Mouse (Mus musculus) retina, adult 2 months (tissue): ENCODE measurements at regions not wholly inside any gene's neighbourhood (a gene's known extent, or its start where the extent isn't known, plus 50 kb on each side); places are given as distances from the start of the nearest gene placed in this dataset.

Experiments used
- DNase-seq: peaks from one replicate; pipeline ENCODE4 v3.0.0-alpha.2; 2012; ENCODE audit warnings: low read depth, low spot score

DNA sequence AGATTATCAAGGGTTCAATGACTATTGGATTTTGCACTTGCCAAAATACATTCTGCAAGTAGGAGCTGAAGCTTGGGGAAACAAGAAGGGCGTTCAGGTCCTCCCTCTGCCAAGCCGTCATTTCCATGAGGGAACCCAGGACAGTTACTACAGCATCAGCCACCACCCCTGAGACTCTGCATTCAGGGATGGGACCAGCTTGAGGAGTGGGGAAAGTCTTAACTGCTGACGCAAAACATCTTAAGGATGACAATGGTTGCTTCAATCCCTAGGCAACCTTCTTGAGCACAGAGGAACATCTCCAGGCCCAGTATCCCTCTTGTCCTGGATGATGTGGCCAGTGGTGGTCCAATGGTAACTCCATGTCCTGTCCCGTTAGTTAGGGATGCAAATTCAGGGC is 137.2 kb upstream of the Noct start:
- no peak for DNase-seq

DNA sequence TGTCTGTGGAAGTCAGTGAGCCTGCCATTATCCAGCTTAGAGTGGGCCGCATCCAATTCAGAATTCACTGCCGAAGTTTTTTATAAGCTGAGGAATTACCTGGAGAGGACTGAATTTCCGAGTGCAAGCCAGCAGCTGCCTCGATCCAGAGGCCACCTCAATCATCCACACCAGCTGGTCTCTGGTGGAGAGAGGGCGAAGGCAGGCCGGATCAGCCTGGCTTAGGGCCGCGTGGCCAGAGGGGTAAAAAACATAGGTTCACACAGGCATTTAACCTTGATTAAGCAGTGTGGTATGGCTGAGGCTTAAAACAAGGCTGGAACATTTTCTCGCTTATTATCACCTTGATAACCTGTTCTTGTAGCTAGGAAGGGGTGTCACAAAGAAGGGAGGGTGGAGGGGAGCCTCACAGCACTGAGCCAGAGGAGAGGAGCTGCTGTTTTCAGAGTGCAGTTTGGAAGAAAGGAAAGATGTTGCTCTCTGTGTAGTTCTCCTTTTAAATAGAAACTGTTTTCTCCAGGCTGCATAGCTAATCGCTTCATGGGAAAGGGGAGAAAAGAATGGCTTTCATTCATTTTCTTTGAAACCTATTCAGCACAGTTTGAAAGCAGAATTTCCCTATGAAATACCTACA is 135.1 kb upstream of the Noct start:
- DNase-seq: peak; percentile 8

DNA sequence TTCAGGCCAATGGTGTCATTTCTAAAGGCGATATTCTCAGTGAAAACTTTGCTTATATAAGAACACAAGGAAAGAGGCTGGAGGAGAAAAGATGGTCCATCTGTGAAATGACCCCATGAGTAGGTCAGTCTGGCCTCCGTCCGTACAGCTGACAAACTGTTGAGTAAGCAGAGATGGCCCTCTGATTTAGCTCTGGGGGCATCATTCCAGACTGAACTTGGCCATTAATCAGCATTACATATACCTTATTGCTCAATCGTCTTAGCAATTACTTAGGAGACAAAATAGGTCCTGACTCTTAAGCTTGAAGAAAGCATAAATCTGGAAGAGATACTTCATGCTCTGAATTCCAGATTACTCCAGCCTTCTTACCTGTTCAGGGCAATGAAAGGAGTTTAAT is 132.8 kb upstream of the Noct start:
- no peak for DNase-seq

DNA sequence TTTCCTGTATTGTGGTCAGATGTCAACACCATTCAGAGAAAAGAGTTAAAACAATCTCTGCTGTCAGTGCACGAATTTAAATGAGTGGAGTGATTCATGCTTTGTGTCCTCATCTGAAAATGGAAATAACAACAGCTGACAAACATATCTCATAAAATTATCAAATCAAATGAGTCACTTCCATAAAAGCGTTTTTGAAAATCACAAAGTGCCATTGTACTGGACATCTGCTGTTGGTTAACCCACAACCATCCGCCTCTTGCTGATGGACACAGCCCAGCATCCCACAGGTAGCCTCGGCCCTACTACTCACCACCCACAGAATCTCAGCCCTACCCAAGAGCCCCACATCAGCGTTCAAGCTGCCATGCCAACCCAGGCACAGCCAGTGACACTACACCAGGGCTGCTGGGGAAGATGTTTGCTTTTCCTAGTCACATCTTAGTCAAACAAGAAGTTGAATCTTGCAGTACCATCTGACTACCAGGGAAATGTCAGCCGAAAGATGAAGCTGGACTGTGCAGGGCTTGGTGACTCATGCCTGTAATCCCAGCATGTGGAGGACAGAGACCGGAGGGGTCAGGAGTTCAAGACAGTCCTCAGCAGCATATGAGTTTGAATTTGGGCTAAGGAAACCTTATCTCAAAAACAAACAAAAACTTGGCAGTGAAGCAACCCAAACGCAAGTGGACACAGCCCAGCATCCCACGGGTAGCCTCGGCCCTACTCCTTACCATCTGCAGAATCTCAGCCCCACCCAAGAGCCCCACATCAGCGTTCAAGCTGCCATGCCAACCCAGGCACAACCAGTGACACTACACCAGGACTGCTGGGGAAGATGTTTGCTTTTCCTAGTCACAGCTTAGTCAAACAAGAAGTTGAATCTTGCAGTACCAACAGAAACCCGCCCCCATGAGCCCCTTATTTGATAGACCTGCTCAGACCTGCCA is 131.9 kb upstream of the Noct start:
- DNase-seq: no peak

DNA sequence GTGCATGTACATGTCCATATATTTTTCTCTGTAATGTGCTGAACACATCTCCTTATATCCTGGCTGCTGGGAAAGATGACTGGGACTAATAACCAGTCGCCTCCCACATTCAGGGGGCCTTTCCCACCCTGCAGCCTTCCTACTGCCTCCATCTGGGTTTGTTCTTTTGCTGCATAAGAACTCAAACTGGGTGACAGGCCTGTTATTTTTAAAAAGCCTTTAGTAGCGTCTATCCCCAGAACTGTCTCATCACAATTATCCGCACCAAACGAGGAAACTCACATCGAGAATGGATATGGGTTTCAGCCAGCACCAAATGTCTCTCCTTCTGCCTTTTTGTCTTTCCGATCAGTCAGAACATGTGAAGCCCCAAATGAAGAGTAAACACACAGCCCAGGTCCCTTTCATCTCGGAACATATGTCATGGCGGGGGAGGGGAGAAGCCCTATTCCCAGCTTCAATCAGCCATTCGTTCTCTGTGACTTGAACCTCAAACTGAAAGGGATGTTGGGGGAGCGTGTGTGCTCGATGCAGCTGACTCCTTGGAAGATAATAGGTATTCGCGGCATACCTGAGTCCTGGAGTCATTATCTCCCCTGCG is 128.3 kb upstream of the Noct start:
- no peak for DNase-seq

DNA sequence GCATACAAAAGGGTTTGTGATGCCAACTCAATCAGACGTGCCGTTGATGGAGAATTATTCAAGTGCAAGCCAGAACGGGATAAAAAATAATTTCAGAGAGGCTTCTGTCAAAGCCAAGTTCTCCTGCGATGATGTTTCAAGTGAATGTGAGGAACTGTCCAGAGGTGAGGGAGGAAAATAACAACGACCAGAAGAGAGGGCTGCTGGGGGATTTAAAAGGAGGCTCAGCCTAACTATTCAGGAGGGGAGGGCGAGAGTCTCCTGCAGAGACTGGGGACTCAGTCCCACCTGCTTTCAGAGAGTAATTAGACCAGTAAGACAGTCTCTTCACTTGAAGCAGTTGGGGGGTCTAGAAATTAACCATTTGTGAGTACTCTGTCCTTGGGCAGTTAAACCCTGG is 127.7 kb upstream of the Noct start:
- no peak for DNase-seq

DNA sequence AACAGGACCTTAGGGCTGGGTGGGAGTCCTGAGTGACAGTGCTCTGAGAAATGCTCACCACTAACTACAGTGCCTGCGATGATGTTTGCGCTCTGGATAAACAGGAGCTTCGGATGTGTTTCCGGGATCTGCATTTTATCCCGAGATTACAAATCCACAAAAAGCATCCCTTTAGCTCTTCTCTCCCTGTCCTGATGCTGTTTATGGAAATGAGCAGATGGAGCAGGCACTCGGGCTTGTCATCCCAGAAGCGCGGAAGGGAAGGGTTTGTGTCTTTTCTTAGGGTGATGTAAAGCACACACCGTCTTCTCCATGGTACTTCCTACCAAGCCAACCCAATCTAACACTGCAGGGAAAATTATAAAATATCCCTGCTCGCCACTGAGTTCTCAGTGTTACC is 126.9 kb upstream of the Noct start:
- DNase-seq: no peak

DNA sequence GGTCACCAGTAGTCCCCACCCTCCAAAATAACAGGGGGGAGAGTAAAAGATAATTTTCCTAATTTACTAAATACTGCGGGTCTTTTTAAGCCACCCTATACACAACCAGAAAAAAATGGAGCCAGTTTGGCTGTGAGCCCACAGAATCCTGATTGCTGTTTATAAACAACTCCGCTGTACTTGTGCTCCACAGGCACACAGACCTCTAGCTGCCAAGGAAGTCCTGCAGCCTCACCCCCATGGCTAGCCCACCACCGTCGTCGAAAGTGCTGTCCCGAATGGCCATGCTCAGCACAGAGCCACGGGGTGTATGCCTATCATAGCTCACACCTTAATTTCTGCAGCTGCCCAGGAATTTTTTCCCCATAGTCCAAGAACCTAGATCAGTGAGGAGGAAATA is 124.3 kb upstream of the Noct start:
- no peak for DNase-seq

DNA sequence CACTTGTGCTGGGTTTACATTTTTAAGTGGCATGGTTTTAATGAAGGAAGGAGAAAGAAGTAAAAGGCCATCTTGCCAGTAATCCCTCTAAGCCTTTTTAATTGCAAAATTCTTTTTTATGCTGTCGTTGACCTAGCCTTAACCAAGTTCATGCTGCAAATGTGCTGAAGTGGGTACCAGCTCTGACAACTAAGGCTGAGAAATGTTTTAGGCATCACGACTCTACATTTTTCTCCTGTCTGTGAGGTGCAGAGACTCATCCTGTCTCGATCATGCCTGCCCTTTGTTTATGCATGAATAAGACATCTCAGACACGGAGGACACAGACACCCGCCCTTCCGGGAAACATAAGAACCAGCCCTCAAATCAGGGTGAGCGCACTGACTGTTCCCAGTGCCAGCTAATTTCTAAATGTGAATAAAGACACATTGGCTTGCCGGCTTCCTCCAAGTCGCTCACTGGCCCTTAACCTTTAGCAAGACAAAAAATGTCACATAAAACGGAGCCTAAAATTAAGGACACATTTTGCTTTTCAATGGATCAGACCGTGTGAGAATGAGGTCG is 115.5 kb upstream of the Noct start:
- DNase-seq: no peak

DNA sequence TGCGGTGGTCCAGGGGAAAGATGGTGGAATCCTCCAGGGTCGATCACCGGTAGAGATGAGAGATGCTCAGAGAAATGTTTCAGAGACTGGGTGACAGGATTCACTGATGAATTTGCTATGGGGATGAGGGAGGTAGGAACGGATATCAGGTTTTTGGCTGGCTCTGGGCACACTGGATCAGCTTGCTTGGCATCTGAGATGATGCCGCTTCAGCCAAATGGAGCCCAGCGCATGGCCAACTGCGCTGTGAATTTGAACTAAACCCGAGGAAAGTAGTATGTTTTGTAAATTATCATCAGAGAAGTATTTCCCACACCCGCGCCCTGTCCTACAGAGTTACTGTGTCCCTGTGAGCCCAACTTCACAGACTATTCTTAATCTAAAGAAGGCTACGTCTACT is 113.0 kb upstream of the Noct start:
- DNase-seq: no peak

DNA sequence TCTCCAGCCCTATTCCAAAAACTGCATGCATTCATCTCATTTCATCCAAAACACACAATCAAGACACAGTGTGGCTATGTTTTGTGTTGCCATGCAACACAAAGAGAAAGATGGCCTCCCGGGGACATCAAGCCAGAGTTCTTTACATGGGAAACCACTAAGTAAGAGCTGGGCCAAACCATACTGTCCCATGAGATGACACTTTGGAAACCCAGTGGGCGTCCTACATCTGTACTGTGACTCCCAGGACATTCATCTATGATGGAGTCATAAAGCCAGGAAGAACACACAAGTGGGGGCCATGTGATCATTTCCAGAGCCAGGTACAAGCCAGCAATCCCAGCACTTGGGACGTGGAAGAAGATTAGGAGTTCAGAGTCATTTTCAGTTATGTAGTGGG is 111.9 kb upstream of the Noct start:
- DNase-seq: no peak

DNA sequence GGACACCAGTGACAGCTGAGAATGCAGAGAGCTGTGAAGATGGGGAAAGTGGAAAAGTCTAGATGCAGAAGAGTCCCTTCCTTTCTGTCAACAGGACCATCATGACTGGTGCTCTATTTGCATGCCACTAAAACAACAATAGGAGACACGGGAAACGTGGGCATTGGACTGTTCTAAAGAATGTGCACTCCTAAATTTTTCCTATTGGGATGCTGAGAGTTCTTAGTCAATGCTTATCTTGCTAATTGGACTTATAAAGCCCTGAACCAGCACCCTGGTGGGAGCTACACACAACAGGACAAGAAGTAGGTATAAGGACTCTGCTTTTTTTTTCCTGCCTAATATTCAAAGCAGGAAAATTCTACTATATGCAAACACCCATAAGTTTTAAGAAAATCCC is 108.3 kb upstream of the Noct start:
- DNase-seq: no peak

DNA sequence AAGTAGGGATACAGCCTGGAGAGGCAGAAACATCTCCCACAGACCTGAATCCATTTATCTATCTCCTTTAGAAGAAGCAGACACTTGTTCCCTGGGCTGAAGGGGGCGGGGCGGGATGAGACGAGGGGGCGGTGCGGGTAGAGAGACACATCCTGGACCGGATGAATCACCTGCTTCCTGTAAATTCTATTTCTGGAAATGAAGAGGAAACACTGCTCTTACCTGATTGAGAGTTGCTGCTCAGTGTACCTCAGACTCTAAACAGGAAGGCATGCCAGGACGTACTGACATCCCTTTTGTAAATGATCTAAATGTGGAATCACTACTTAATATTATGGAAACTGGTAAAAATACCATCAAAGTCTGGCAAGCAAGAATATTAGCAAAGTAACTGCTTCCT is 105.5 kb upstream of the Noct start:
- no peak for DNase-seq

DNA sequence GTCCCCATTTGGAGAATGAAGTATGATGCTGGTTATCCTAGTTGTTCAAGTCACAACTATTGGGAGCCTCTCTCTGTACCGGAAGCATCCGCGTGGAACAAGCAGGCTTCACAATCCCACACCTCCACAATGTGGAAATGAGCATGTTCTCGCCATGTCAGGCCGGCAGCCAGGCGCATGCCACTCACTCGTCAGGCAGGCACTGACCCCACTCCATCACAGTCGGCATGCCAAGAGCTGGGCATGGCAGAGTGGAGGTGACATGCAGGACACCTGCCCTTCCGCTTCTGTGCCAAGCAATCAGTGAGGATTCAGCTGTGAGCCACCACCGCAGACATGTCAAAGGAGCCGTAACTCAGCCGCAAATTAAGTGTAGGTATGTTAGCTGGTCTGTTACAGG is 103.7 kb upstream of the Noct start:
- no peak for DNase-seq

DNA sequence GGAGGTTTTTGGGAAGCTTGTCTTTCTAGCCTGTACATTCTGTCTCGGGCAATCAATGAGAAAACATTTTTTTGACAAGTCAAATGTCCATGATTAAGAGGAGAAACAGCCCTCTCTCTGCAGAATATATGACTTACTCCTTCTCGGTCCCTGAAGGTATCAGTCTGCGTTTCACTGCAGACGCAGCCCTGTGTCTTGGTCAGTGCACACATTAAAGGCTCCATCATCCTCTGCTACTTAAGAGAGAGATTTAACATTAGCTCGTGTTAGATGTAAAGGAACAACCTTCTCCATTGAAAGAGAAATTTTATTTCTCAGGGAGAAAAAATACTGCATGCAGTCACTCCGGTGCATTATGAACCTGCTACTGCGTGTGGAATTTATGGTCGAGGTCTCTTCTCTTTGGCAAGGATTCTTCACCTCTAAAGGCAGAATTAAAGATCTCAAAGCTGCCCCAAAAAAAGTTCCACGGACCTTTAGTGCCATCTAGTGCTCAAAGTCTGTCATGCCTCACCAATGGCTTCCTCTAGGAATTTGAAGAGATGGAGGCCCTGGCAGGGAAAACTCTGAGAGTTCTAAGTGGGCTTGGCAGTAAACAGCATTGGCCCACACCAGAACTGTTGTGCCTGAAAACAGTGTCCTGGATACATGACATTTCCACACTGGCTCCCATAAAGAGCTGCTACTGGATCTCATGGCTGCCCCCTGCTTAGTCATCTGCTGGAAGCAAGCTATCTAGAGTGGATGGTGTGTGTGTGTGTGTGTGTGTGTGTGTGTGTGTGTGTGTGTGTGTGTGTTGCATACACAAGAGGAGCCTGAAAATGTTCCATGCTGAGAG is 102.3 kb upstream of the Noct start:
- peak; percentile 47 for DNase-seq

DNA sequence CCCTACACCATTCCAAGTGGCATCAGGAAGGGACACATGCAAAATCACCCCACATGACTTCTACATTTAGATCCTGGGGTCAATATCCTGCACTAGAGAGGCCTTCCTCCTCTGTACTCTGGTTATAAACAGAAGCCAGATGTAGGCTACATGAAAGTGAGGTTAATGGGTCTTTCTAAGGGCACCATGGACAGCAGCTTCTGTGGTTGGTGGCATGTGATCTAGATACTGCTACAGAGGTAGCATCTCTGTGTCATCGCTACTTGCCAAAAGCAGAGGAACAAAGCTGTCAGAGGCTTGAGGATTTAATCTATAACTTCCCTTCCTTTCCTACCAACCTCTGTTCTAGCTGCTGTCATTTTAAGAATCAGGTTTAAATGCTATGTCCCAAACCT is 101.7 kb upstream of the Noct start:
- no peak for DNase-seq

DNA sequence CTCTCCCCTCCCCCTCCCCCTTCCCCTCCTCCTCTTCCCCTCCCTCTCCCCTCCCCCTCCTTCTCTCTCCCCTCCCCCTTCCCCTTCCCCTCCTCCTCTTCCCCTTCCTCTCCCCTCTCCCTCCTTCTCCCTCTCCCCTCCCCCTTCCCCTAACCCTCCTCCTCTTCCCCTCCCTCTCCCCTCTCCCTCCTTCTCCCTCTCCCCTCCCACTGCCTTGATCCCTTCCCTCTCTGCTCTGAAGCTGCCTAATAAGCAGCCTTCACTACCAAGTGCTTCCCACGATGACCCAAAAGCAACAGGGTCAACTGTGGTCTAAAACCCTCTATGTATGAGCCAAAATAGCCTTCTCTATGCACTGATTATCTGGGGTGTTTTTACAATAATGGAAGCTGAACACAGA is 96.4 kb upstream of the Noct start:
- no peak for DNase-seq

DNA sequence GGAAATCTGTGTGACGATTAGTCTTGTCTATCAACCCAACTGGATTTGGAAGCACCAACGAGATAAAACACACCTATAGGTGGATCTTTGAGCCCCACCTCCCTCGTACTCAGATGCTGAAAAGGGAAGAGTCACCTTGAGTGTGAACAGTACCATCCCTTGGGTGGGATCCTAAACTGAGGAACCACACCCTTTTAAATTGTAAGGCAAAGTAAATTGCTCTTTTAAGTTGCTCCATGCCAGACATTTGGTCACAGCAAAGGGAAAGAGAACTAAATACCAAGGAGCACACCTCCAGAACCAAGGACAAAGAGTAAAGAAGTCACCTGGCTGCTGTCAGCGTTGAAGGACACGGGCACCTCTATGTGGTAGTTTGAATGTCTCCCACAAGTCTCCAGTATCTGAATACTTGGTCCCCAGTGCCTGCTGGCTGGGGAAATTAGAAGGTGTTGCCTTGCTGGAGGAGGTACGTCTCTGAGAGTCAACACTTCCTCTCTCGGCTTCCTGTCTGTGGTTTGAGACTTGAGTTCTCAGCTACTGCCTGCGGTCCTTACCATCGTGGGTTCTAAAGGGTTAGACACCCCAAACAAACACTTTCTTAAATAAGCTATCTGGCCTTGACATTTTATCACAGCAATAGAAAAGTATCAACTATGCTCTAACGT is 95.6 kb upstream of the Noct start:
- DNase-seq: no peak

DNA sequence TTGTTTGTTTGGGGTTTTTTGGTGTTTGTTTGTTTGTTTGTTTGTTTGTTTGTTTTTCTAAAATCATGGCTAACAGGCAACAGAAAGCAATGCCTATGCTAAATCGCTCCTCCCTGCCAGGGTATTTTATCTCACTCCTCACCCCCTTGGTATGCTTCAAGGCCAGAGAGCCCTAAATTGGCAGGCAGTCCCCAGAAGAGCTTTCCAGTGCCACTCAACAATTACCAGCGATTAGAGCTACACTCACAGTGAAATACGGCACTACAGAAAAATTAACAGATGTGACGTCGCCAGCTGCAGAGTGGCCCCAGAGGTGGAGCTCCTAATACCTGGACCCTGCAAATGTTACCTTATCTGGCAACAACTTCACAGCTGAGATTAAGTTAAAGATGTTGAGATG is 93.5 kb upstream of the Noct start:
- DNase-seq: no peak

DNA sequence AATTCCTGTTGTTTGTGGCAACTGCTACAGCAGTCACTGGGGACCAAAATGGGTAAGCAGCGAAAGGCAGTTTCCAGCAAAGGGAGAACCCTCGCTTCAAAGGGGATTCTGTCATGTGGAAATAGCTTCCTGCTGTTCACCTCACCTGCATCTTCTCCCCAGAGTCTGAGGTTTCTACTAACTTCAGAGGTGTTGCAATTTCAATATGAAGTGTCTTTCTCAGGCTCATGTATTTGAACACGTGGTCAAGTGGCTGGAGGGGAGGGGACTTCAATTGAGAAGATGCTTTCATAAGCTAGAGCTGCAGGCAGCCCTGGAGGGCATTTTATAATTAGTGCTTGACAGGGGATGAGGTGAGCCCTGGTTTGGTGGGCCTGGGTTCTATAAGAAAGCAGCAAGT is 92.9 kb upstream of the Noct start:
- DNase-seq: no peak

DNA sequence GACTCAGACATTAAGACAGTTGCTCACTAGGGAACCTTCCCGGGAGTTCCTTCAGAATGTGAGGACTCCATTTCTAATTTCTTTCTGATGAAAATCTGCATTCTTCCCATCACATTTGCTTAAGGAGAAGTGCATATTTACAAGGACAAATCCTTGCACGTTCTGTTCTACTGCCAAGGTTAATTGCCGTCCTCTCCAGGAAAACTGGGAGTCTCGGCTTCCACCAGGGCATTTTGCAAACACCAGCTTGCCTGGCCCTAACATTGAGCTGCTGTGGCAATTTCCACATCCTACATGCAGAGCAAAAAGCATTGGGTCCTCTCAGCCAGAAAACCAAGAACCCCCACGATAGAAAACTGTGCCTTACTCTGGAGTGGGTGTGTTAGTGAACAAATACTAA is 91.5 kb upstream of the Noct start:
- DNase-seq: no peak
